Mouse (Mus musculus): ENCODE data around the gene Tmem127. TPM values are rescaled to one million over a fixed set of nuclear protein-coding genes. Genes with fewer than 3 reads are reported as not detected.

The Tmem127 gene
- polyA plus RNA-seq, 1 experiment, result 70.5 TPM

GRCm38 (mm10) chr2:127237897-127238610 lies 9.7 kb upstream of the Tmem127 start:
- no peak for TF ChIP-seq POLR2A (IDR thresholded peaks at IDR 0.05; ENCODE audit: extremely low read depth, insufficient read depth, low read length)
- no peak for TF ChIP-seq CTCF (IDR thresholded peaks at IDR 0.05; ENCODE audit: extremely low read depth, insufficient read depth, low read length)
- Histone ChIP-seq H3K27ac (ENCODE audit: insufficient read depth, low read length) (no peak overlapping the region), H3K4me3 (ENCODE audit: insufficient read depth, low read length) (no peak overlapping the region), H3K4me1 (ENCODE audit: control insufficient read depth, insufficient read depth, low read length) (no peaks in the 10 kb centered on the region)

DNA sequence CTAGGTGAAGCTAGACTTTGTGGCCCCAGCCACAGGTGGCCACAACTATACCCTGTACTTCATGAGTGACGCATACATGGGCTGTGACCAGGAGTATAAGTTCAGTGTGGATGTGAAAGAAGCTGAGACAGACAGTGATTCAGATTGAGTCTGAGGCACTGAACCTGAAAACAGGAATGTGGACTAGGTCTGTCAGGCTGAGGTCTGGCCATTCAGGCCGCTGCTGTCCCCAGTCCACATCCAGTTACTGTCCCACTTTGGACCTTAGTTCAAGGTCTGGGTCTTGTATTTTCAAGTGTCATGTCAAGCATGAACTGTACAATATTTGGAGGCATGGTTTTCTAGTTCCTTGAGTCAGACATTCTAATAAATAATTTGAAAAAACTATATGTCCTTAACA lies 7.6 kb upstream of the Tmem127 start:
- TF ChIP-seq POLR2A (IDR thresholded peaks at IDR 0.05; ENCODE audit: extremely low read depth, insufficient read depth, low read length) (no peak), CTCF (IDR thresholded peaks at IDR 0.05; ENCODE audit: extremely low read depth, insufficient read depth, low read length) (no peak)
- no peak overlapping the region for H3K27ac ChIP-seq (ENCODE audit: insufficient read depth, low read length)
- no peaks in the 10 kb centered on the region for H3K4me1 ChIP-seq (ENCODE audit: control insufficient read depth, insufficient read depth, low read length)
- no peak overlapping the region for H3K4me3 ChIP-seq (ENCODE audit: insufficient read depth, low read length)

GRCm38 (mm10) chr2:127248334-127249004 lies 761 bp downstream of the Tmem127 start:
- H3K27ac ChIP-seq (ENCODE audit: insufficient read depth, low read length), result no peak overlapping the region
- 0 out of 2 replicates have a peak, but pooled peaks have one; percentile 12 for TF ChIP-seq CTCF (IDR thresholded peaks at IDR 0.05; ENCODE audit: extremely low read depth, insufficient read depth, low read length)
- no peak for TF ChIP-seq POLR2A (IDR thresholded peaks at IDR 0.05; ENCODE audit: extremely low read depth, insufficient read depth, low read length)

DNA sequence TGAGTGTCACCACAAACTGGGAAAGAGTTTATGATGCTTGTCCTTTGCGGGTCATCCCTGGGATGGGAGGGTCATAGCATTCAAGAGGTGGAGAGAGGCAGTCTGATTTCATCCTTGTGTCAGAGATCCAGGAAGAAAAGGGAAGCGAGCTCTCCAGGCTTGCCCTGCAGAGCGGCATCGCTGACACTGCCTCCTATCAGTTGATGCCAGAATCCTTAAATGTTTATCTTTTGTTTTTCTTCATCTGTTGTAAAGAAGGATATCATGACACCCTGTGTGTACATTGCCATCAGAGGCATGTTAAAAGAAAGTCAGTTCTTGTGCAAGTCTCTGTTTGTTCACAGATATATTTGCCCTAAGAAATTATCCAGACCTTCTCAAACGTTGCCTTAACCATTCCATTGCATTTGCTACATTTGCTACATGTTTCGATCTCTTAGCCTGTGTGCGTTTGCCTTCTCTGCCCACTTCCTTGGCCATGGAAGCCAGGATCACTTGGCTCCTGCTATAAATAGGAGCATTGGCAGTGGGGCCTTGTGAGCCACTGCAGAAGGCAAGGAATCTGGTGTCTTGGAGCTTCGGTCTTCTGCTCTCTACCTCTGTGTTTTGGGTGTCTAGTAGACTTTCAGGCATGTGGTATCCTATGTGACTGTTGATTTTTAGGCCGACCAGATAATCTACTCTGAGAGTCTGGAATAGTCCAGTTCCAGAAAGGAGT lies 2.7 kb downstream of the Tmem127 start:
- Histone ChIP-seq H3K4me1 (ENCODE audit: control insufficient read depth, insufficient read depth, low read length) (peaks cover 4% of the 10 kb centered on the region), H3K4me3 (ENCODE audit: insufficient read depth, low read length) (no peak overlapping the region), H3K27ac (ENCODE audit: insufficient read depth, low read length) (no peak overlapping the region)
- TF ChIP-seq POLR2A (IDR thresholded peaks at IDR 0.05; ENCODE audit: extremely low read depth, insufficient read depth, low read length) (no peak), CTCF (IDR thresholded peaks at IDR 0.05; ENCODE audit: extremely low read depth, insufficient read depth, low read length) (no peak)

More at GRCm38 (mm10) chr2:127248334-127249004, 761 bp downstream of the Tmem127 start:
- peaks cover 4% of the 10 kb centered on the region for H3K4me1 ChIP-seq (ENCODE audit: control insufficient read depth, insufficient read depth, low read length)
- peak overlapping the region; percentile 72 for H3K4me3 ChIP-seq (ENCODE audit: insufficient read depth, low read length)

- TF ChIP-seq POLR2A (IDR thresholded peaks at IDR 0.05; ENCODE audit: extremely low read depth, insufficient read depth, low read length) (no peak), CTCF (IDR thresholded peaks at IDR 0.05; ENCODE audit: extremely low read depth, insufficient read depth, low read length) (no peak)
- H3K4me3 ChIP-seq (ENCODE audit: insufficient read depth, low read length), result no peak overlapping the region
- peaks cover 4% of the 10 kb centered on the region for H3K4me1 ChIP-seq (ENCODE audit: control insufficient read depth, insufficient read depth, low read length)
- H3K27ac ChIP-seq (ENCODE audit: insufficient read depth, low read length), result no peak overlapping the region
Observed at GRCm38 (mm10) chr2:127251457-127251856, 3.7 kb downstream of the Tmem127 start.

DNA sequence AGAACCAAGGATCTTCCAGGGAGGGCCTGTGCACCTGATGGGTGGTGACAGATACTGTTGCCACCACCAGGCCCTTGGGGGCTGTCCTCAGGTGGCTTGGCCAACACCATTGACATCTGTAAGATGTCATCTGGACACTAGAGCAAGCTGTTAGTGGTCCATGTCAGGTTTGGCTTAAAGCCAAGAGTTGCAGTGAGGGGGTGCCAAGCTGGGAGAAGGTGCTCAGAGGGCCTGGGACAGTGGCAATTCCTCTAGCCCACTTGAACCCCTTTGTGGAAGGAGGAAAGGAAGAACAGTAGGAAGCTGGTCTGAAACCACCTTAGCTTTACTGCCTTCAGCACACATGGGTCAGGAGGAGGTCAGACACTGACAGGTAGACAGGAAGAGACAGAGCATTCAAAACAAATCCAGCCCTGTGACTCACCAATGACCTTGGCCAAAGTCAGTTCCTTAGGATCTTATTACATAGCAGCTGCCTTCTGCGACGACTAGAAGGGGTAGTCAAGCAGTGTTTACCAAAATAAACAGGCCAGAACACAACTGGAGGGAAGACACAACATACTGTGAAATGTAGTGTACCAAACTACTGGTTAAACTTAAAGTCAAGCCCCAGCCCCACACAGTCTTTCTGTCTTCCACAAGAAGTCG lies 4.3 kb downstream of the Tmem127 start:
- H3K4me1 ChIP-seq (ENCODE audit: control insufficient read depth, insufficient read depth, low read length), result peaks cover 3% of the 10 kb centered on the region; the same call in 1 of the 2 replicates
- H3K4me3 ChIP-seq (ENCODE audit: insufficient read depth, low read length), result no peak overlapping the region
- H3K27ac ChIP-seq (ENCODE audit: insufficient read depth, low read length), result no peak overlapping the region
- TF ChIP-seq CTCF (IDR thresholded peaks at IDR 0.05; ENCODE audit: extremely low read depth, insufficient read depth, low read length), result no peak
- TF ChIP-seq POLR2A (IDR thresholded peaks at IDR 0.05; ENCODE audit: extremely low read depth, insufficient read depth, low read length), result no peak

- TF ChIP-seq CTCF (IDR thresholded peaks at IDR 0.05; ENCODE audit: extremely low read depth, insufficient read depth, low read length), result no peak
- no peak for TF ChIP-seq POLR2A (IDR thresholded peaks at IDR 0.05; ENCODE audit: extremely low read depth, insufficient read depth, low read length)
- Histone ChIP-seq H3K4me1 (ENCODE audit: control insufficient read depth, insufficient read depth, low read length) (peaks cover 3% of the 10 kb centered on the region; the same call in 1 of the 2 replicates), H3K4me3 (ENCODE audit: insufficient read depth, low read length) (no peak overlapping the region), H3K27ac (ENCODE audit: insufficient read depth, low read length) (no peak overlapping the region)
Observed at GRCm38 (mm10) chr2:127252787-127253186, 5.1 kb downstream of the Tmem127 start.

DNA sequence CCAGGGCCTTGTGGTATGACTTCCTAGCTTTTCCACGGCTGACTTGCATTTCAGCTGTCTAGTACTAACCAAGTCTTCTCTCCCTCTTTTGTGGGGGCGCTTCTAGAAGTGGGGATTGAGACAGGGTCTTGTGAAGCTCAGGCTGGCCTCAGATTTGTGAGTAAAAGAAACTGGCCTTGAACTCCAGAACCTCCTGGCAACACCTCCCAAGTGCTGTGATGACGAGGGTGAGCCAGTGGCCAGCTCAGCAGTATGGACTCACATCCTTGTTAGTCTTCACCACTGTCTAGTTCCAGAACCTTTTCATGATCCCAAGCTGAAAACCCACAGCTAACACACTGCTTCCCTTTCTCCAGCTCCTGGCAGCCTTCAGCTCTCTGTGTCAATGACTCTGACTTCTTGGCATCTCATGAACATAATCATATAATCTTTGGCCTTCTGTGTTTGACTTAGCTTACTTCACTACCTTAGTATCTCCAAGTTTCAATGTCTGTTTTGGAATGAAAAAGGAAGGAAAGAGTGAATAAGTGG lies 7.0 kb downstream of the Tmem127 start:
- H3K27ac ChIP-seq (ENCODE audit: insufficient read depth, low read length), result no peak overlapping the region
- no peak overlapping the region for H3K4me3 ChIP-seq (ENCODE audit: insufficient read depth, low read length)
- TF ChIP-seq POLR2A (IDR thresholded peaks at IDR 0.05; ENCODE audit: extremely low read depth, insufficient read depth, low read length), result no peak
- no peak for TF ChIP-seq CTCF (IDR thresholded peaks at IDR 0.05; ENCODE audit: extremely low read depth, insufficient read depth, low read length)
- H3K4me1 ChIP-seq (ENCODE audit: control insufficient read depth, insufficient read depth, low read length), result peaks cover 1% of the 10 kb centered on the region; the same call in 1 of the 2 replicates

GRCm38 (mm10) chr2:127255294-127255693 lies 7.6 kb downstream of the Tmem127 start:
- no peak for TF ChIP-seq CTCF (IDR thresholded peaks at IDR 0.05; ENCODE audit: extremely low read depth, insufficient read depth, low read length)
- TF ChIP-seq POLR2A (IDR thresholded peaks at IDR 0.05; ENCODE audit: extremely low read depth, insufficient read depth, low read length), result no peak
- H3K27ac ChIP-seq (ENCODE audit: insufficient read depth, low read length), result no peak overlapping the region
- no peak overlapping the region for H3K4me3 ChIP-seq (ENCODE audit: insufficient read depth, low read length)
- H3K4me1 ChIP-seq (ENCODE audit: control insufficient read depth, insufficient read depth, low read length), result peaks cover 1% of the 10 kb centered on the region; the same call in 1 of the 2 replicates

Measured in cortical plate, adult 2 months (tissue).